Mouse (Mus musculus): ENCODE measurements around the gene Aktip.

Gene Aktip

GRCm38 (mm10) chr8:91199876-91200275 lies at the start of gene Aktip:
Gene Aktip, minus strand, starts transcription at chr8:91199976.
- no peak for DNase-seq (ENCODE audit: low spot score in 2 of 2)

- DNase-seq (ENCODE audit: low spot score in 2 of 2), result no peak
Observed at GRCm38 (mm10) chr8:91245821-91246454, 46.2 kb upstream of the Aktip start.

- no peak for DNase-seq (ENCODE audit: low spot score in 2 of 2)
Observed at GRCm38 (mm10) chr8:91242721-91243120, 42.9 kb upstream of the Aktip start.

- DNase-seq (ENCODE audit: low spot score in 2 of 2), result no peak
Observed at GRCm38 (mm10) chr8:91241873-91242519, 42.2 kb upstream of the Aktip start.

- DNase-seq (ENCODE audit: low spot score in 2 of 2), result no peak
Observed at GRCm38 (mm10) chr8:91241371-91241770, 41.6 kb upstream of the Aktip start.

- no peak for DNase-seq (ENCODE audit: low spot score in 2 of 2)
Observed at GRCm38 (mm10) chr8:91237191-91237590, 37.4 kb upstream of the Aktip start.

GRCm38 (mm10) chr8:91234097-91234496 lies 34.3 kb upstream of the Aktip start:
- no peak for DNase-seq (ENCODE audit: low spot score in 2 of 2)

- DNase-seq (ENCODE audit: low spot score in 2 of 2), result no peak
Observed at GRCm38 (mm10) chr8:91227421-91227841, 27.7 kb upstream of the Aktip start.

- no peak for DNase-seq (ENCODE audit: low spot score in 2 of 2)
Observed at GRCm38 (mm10) chr8:91224227-91224626, 24.5 kb upstream of the Aktip start.

GRCm38 (mm10) chr8:91221841-91222240 lies 22.1 kb upstream of the Aktip start:
- no peak for DNase-seq (ENCODE audit: low spot score in 2 of 2)

GRCm38 (mm10) chr8:91218271-91218670 lies 18.5 kb upstream of the Aktip start:
- no peak for DNase-seq (ENCODE audit: low spot score in 2 of 2)

- DNase-seq (ENCODE audit: low spot score in 2 of 2), result no peak
Observed at GRCm38 (mm10) chr8:91217062-91217905, 17.5 kb upstream of the Aktip start.

- no peak for DNase-seq (ENCODE audit: low spot score in 2 of 2)
Observed at GRCm38 (mm10) chr8:91214287-91214686, 14.5 kb upstream of the Aktip start.

GRCm38 (mm10) chr8:91212948-91213347 lies 13.2 kb upstream of the Aktip start:
- no peak for DNase-seq (ENCODE audit: low spot score in 2 of 2)

GRCm38 (mm10) chr8:91209658-91210057 lies 9.9 kb upstream of the Aktip start:
- no peak for DNase-seq (ENCODE audit: low spot score in 2 of 2)

- no peak for DNase-seq (ENCODE audit: low spot score in 2 of 2)
Observed at GRCm38 (mm10) chr8:91207676-91208075, 7.9 kb upstream of the Aktip start.

GRCm38 (mm10) chr8:91205897-91206296 lies 6.1 kb upstream of the Aktip start:
- DNase-seq (ENCODE audit: low spot score in 2 of 2), result no peak

- DNase-seq (ENCODE audit: low spot score in 2 of 2), result no peak
Observed at GRCm38 (mm10) chr8:91201184-91201583, 1.4 kb upstream of the Aktip start.

GRCm38 (mm10) chr8:91198036-91198435 lies 1.7 kb downstream of the Aktip start:
- DNase-seq (ENCODE audit: low spot score in 2 of 2), result no peak

GRCm38 (mm10) chr8:91197233-91197632 lies 2.5 kb downstream of the Aktip start:
- DNase-seq (ENCODE audit: low spot score in 2 of 2), result no peak

GRCm38 (mm10) chr8:91196661-91197060 lies 3.1 kb downstream of the Aktip start:
- no peak for DNase-seq (ENCODE audit: low spot score in 2 of 2)

GRCm38 (mm10) chr8:91194081-91194480 lies 5.7 kb downstream of the Aktip start:
- no peak for DNase-seq (ENCODE audit: low spot score in 2 of 2)

- no peak for DNase-seq (ENCODE audit: low spot score in 2 of 2)
Observed at GRCm38 (mm10) chr8:91192941-91193340, 6.8 kb downstream of the Aktip start.
